Mouse (Mus musculus) testis, adult 2 months (tissue): ENCODE measurements around the gene Irak4.

Source experiments
- CTCF ChIP-seq: fragments of 200-500 bp; IDR thresholded peaks from 2 replicates; pipeline ENCODE4 v1.5.1; 2012; ENCODE audit warnings: low read depth, mild to moderate bottlenecking, inconsistent platforms, low read length, moderate library complexity; ENCODE audit not compliant: control insufficient read depth, insufficient read depth, insufficient replicate concordance
- POLR2A ChIP-seq: fragments of 200-500 bp; IDR thresholded peaks from 2 replicates; pipeline ENCODE4 v1.6.1; 2012; ENCODE audit warnings: low read depth, mild to moderate bottlenecking, inconsistent platforms, low read length, moderate library complexity; ENCODE audit not compliant: control insufficient read depth

GRCm38 (mm10) chr15:94607768-94608167 lies 64.3 kb downstream of the Irak4 start:
- no peak for TF ChIP-seq CTCF
- TF ChIP-seq POLR2A: no peak
